Mouse (Mus musculus) E14TG2a.4 (cell line): ENCODE measurements around the gene Thra.

ENCODE experiments used
- CTCF ChIP-seq: conservative IDR thresholded peaks from 2 replicates; pipeline ENCODE4 v1.5.1; 2014; ENCODE audit warnings: low read length
- NANOG ChIP-seq: IDR thresholded peaks from 2 replicates; pipeline ENCODE4 v1.6.1; 2014; ENCODE audit warnings: borderline replicate concordance, low read length, mixed read lengths
- POU5F1 ChIP-seq: IDR thresholded peaks from 2 replicates; pipeline ENCODE4 v1.6.1; 2014; ENCODE audit warnings: low read length, borderline replicate concordance

GRCm38 (mm10) chr11:98767713-98768112 lies 27.3 kb downstream of the Thra start:
- no peak for TF ChIP-seq CTCF
- no peak for TF ChIP-seq NANOG
- no peak for TF ChIP-seq POU5F1
